In the genomic region with DNA sequence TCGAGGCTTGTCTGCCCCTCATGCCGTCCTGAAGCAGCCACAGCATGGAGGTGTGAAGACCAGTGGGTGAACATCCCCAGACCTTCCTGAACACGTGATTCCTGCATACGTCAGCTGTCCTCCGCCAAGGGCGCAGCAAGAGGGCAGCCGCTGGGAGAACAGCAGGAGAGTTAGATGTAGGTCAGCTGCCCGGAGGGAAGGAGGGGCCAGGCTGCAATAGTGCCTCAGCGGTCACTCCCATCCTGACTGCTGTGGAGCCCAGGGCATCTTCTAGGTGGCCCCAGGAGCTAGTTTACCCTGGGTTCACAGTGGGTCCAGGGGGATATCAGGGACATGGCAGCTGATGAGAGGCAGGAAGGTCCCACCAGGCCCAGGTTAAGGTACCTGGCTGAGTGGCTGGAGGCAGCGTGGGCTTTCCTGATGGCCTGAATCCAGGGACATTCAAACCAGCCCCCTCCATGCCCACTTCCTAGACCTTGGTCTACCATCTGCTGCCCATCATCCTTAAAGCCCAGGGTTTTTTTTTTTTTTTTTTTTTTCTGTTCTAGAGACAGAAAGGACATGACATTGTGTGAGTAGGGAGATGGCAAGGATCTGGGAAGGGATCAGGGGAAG, we compare ENCODE assay signal across 18 mouse cellular contexts. TPM values are rescaled to one million over a fixed set of nuclear protein-coding genes. Genes with fewer than 3 reads are reported as not detected.
DNase-seq lines count a peak whose midpoint lies in the region; ATAC-seq lines count a peak whose summit lies in the region.
"Had no signal": no experiment of that assay in that cellular context is flagged by ENCODE, and none has a peak within 500 bp of the region (broad histone marks: within the 10 kb centered on the region; RNA-seq: fewer than 3 reads in every experiment).

No protein-coding gene starts in this region.

- DNase-seq in cerebellum, postnatal 4 days (ENCODE audit: low spot score in 2 of 2) = no peak
- no peak for DNase-seq in heart, embryonic 10.5 days (ENCODE audit: low spot score)
- no peak for DNase-seq in heart, adult 8-10 months (ENCODE audit: low spot score)
- DNase-seq in liver, embryonic 13.5 days = peak; percentile 11
- no peak for DNase-seq in liver
- peak; percentile 75 to 78 for DNase-seq in cerebellum, postnatal 10 days
- DNase-seq in kidney, adult 18-20 months = no peak
- DNase-seq: adrenal gland, postnatal 10 days; gastrocnemius, adult 2 months; heart, adult 11 months; lung, embryonic 14.5 days; lung, postnatal 4 days; right cerebral cortex, postnatal 25 days had no signal

- ATAC-seq in cerebellum, adult (ENCODE audit: insufficient number of reproducible peaks, low FRiP score, low TSS enrichment) = 0 out of 2 replicates have a peak, but pooled peaks have one; percentile 7
- no peak for ATAC-seq in liver, embryonic 13.5 days (ENCODE audit: low read depth)

- H3K27me3 ChIP-seq in heart, embryonic 10.5 days (ENCODE audit: insufficient read depth, poor library complexity, severe bottlenecking) = peaks cover 15% of the 10 kb centered on the region; the same call in 1 of the 2 replicates
- no peaks in the 10 kb centered on the region for H3K27me3 ChIP-seq in liver, embryonic 13.5 days
- H3K27me3 ChIP-seq: CH12.LX; kidney, embryonic 15.5 days had no signal

- WGBS in heart, embryonic 10.5 days = 48% methylated on average over 10 of the region's 10 CpGs
- 67% methylated on average over 10 of the region's 10 CpGs for WGBS in liver, embryonic 13.5 days (ENCODE audit: insufficient replicate concordance)

- H3K9ac ChIP-seq in liver, embryonic 13.5 days = no peak overlapping the region
- H3K9ac ChIP-seq: kidney, embryonic 15.5 days; lung, embryonic 14.5 days; neural tube, embryonic 12.5 days had no signal

- 0 out of 2 replicates have a peak, but pooled peaks cover 4% of the 10 kb centered on the region for H3K36me3 ChIP-seq in heart, embryonic 10.5 days
- H3K36me3 ChIP-seq in liver, embryonic 13.5 days = 0 out of 2 replicates have a peak, but pooled peaks cover 9% of the 10 kb centered on the region
- H3K36me3 ChIP-seq: kidney, embryonic 15.5 days had no signal

- peaks cover 28% of the 10 kb centered on the region for H3K4me1 ChIP-seq in heart, embryonic 10.5 days
- peaks cover 39% of the 10 kb centered on the region for H3K4me1 ChIP-seq in liver, embryonic 13.5 days (replicated peaks)

- H3K4me3 ChIP-seq in heart, embryonic 10.5 days = no peak overlapping the region
- no peak overlapping the region for H3K4me3 ChIP-seq in liver, embryonic 13.5 days (replicated peaks)
- H3K4me3 ChIP-seq: gastrocnemius, adult 2 months; kidney, embryonic 15.5 days; neural tube, embryonic 12.5 days had no signal

- H3K9me3 ChIP-seq in heart, embryonic 10.5 days = no peaks in the 10 kb centered on the region
- H3K9me3 ChIP-seq in liver, embryonic 13.5 days (replicated peaks) = no peaks in the 10 kb centered on the region
- H3K9me3 ChIP-seq: kidney, embryonic 15.5 days; neural tube, embryonic 12.5 days had no signal

- H3K4me2 ChIP-seq in liver, embryonic 13.5 days = no peak overlapping the region
- H3K4me2 ChIP-seq: kidney, embryonic 15.5 days; liver, embryonic 11.5 days; lung, embryonic 14.5 days; neural tube, embryonic 12.5 days had no signal

- 0 out of 2 replicates have a peak overlapping the region, but pooled peaks have one; percentile 25 for H3K27ac ChIP-seq in heart, embryonic 10.5 days
- H3K27ac ChIP-seq in liver, embryonic 13.5 days = no peak overlapping the region
- H3K27ac ChIP-seq: gastrocnemius, adult 2 months; kidney, embryonic 15.5 days; neural tube, embryonic 12.5 days had no signal

RNA-seq across cellular contexts. Expression of a gene that starts 9.8 kb away (rescaled TPM):
- polyA plus RNA-seq in heart, embryonic 10.5 days (2016; fragmentation: Nextera tagmentation; extraction: Ambion mirVana) = 1.8 and 2.6 TPM in 2 replicates
- 1 to 10 TPM in 2 of 4 experiments, under 1 TPM in 2; 0.41 to 1.3 (median 1.1) TPM for total RNA-seq in heart, adult 8-10 months (2022)
- 3.5 TPM in 2 replicates for polyA plus RNA-seq in liver, embryonic 13.5 days (2015; fragmentation: Nextera tagmentation; extraction: Ambion mirVana)

Comparison
In these comparisons a context has a peak if more than half of its experiments do, and no peak if none do; other contexts are left out.
1. DNase-seq: peak in liver, embryonic 13.5 days (single experiment) and cerebellum, postnatal 10 days (2 of 2); none in cerebellum, postnatal 4 days (0 of 2), heart, embryonic 10.5 days (single experiment), heart, adult 8-10 months (single experiment), liver (single experiment) and kidney, adult 18-20 months (single experiment).